Mouse (Mus musculus): Measurements from ENCODE around the gene Ctse. TPM values are rescaled to one million over a fixed set of nuclear protein-coding genes. Genes with fewer than 3 reads are reported as not detected.

Ctse gene
- polyA plus RNA-seq, 1 experiment from 2014 or later: 0.15 TPM

GRCm38 (mm10) chr1:131702094-131702766, 64.1 kb downstream of the Ctse start:
- H3K4me2 ChIP-seq: no peak overlapping the region
- H3K9me3 ChIP-seq: no peaks in the 10 kb centered on the region
- no peak overlapping the region for H3K9ac ChIP-seq (replicated peaks)
- H3K4me3 ChIP-seq (replicated peaks): no peak overlapping the region
- no peaks in the 10 kb centered on the region for H3K4me1 ChIP-seq (replicated peaks)
- no peak overlapping the region for H3K27ac ChIP-seq
- no peaks in the 10 kb centered on the region for H3K27me3 ChIP-seq
- 76% methylated on average over 8 of the region's 8 CpGs for WGBS
- no peak for ATAC-seq (ENCODE audit: insufficient number of reproducible peaks, insufficient read depth, low FRiP score, low TSS enrichment, low read depth)
- H3K36me3 ChIP-seq: no peaks in the 10 kb centered on the region

- ATAC-seq (ENCODE audit: insufficient number of reproducible peaks, insufficient read depth, low FRiP score, low TSS enrichment, low read depth): no peak
- H3K27me3 ChIP-seq: no peaks in the 10 kb centered on the region
- no peaks in the 10 kb centered on the region for H3K4me1 ChIP-seq (replicated peaks)
- no peak overlapping the region for H3K9ac ChIP-seq (replicated peaks)
- no peak overlapping the region for H3K4me3 ChIP-seq (replicated peaks)
- H3K4me2 ChIP-seq: no peak overlapping the region
- no peaks in the 10 kb centered on the region for H3K9me3 ChIP-seq
- WGBS: 77% methylated on average over 2 of the region's 2 CpGs
- no peaks in the 10 kb centered on the region for H3K36me3 ChIP-seq
- no peak overlapping the region for H3K27ac ChIP-seq
These were observed 65.4 kb downstream of the Ctse start for GRCm38 (mm10) chr1:131703482-131703881.

GRCm38 (mm10) chr1:131708338-131708737, 70.2 kb downstream of the Ctse start:
- H3K27ac ChIP-seq: no peak overlapping the region
- no peak overlapping the region for H3K4me3 ChIP-seq (replicated peaks)
- H3K4me1 ChIP-seq (replicated peaks): no peaks in the 10 kb centered on the region
- H3K36me3 ChIP-seq: no peaks in the 10 kb centered on the region
- H3K27me3 ChIP-seq: no peaks in the 10 kb centered on the region
- ATAC-seq (ENCODE audit: insufficient number of reproducible peaks, insufficient read depth, low FRiP score, low TSS enrichment, low read depth): no peak
- no peak overlapping the region for H3K4me2 ChIP-seq
- 30% methylated on average over 4 of the region's 4 CpGs for WGBS
- no peaks in the 10 kb centered on the region for H3K9me3 ChIP-seq
- no peak overlapping the region for H3K9ac ChIP-seq (replicated peaks)

- no peaks in the 10 kb centered on the region for H3K27me3 ChIP-seq
- H3K9ac ChIP-seq (replicated peaks): no peak overlapping the region
- 73% methylated on average over 10 of the region's 10 CpGs for WGBS
- no peak overlapping the region for H3K4me3 ChIP-seq (replicated peaks)
- no peak overlapping the region for H3K27ac ChIP-seq
- no peaks in the 10 kb centered on the region for H3K4me1 ChIP-seq (replicated peaks)
- no peak overlapping the region for H3K4me2 ChIP-seq
- ATAC-seq (ENCODE audit: insufficient number of reproducible peaks, insufficient read depth, low FRiP score, low TSS enrichment, low read depth): no peak
- no peaks in the 10 kb centered on the region for H3K36me3 ChIP-seq
- H3K9me3 ChIP-seq: no peaks in the 10 kb centered on the region
These were observed 73.4 kb downstream of the Ctse start for GRCm38 (mm10) chr1:131711518-131711917.

- 47% methylated on average over 2 of the region's 2 CpGs for WGBS
- no peak overlapping the region for H3K4me3 ChIP-seq (replicated peaks)
- no peak overlapping the region for H3K9ac ChIP-seq (replicated peaks)
- ATAC-seq (ENCODE audit: insufficient number of reproducible peaks, insufficient read depth, low FRiP score, low TSS enrichment, low read depth): no peak
- no peak overlapping the region for H3K4me2 ChIP-seq
- H3K4me1 ChIP-seq (replicated peaks): no peaks in the 10 kb centered on the region
- no peak overlapping the region for H3K27ac ChIP-seq
- no peaks in the 10 kb centered on the region for H3K9me3 ChIP-seq
- H3K27me3 ChIP-seq: no peaks in the 10 kb centered on the region
- H3K36me3 ChIP-seq: no peaks in the 10 kb centered on the region
These were observed 74.3 kb downstream of the Ctse start for GRCm38 (mm10) chr1:131712386-131712785.

GRCm38 (mm10) chr1:131714388-131715337, 76.6 kb downstream of the Ctse start:
- Histone ChIP-seq H3K4me2 (no peak overlapping the region), H3K9ac (replicated peaks) (no peak overlapping the region), H3K27ac (no peak overlapping the region), H3K9me3 (no peaks in the 10 kb centered on the region), H3K4me1 (replicated peaks) (no peaks in the 10 kb centered on the region), H3K4me3 (replicated peaks) (no peak overlapping the region), H3K27me3 (no peaks in the 10 kb centered on the region), H3K36me3 (no peaks in the 10 kb centered on the region)
- no peak for ATAC-seq (ENCODE audit: insufficient number of reproducible peaks, insufficient read depth, low FRiP score, low TSS enrichment, low read depth)
- WGBS: 69% methylated on average over 20 of the region's 20 CpGs

- H3K9me3 ChIP-seq: no peaks in the 10 kb centered on the region
- WGBS: 67% methylated on average over 16 of the region's 16 CpGs
- no peaks in the 10 kb centered on the region for H3K4me1 ChIP-seq (replicated peaks)
- H3K4me2 ChIP-seq: no peak overlapping the region
- H3K27me3 ChIP-seq: no peaks in the 10 kb centered on the region
- no peaks in the 10 kb centered on the region for H3K36me3 ChIP-seq
- no peak overlapping the region for H3K27ac ChIP-seq
- no peak overlapping the region for H3K4me3 ChIP-seq (replicated peaks)
- no peak overlapping the region for H3K9ac ChIP-seq (replicated peaks)
- no peak for ATAC-seq (ENCODE audit: insufficient number of reproducible peaks, insufficient read depth, low FRiP score, low TSS enrichment, low read depth)
These were observed 81.0 kb downstream of the Ctse start for GRCm38 (mm10) chr1:131718952-131719694.

GRCm38 (mm10) chr1:131721989-131722388, 83.9 kb downstream of the Ctse start:
- ATAC-seq (ENCODE audit: insufficient number of reproducible peaks, insufficient read depth, low FRiP score, low TSS enrichment, low read depth): no peak
- 92% methylated on average over 3 of the region's 3 CpGs for WGBS
- no peaks in the 10 kb centered on the region for H3K36me3 ChIP-seq

GRCm38 (mm10) chr1:131723549-131723948, 85.4 kb downstream of the Ctse start:
- Histone ChIP-seq H3K4me2 (no peak overlapping the region), H3K27me3 (no peaks in the 10 kb centered on the region), H3K36me3 (no peaks in the 10 kb centered on the region), H3K9ac (replicated peaks) (no peak overlapping the region), H3K4me1 (replicated peaks) (no peaks in the 10 kb centered on the region), H3K4me3 (replicated peaks) (no peak overlapping the region), H3K27ac (no peak overlapping the region), H3K9me3 (no peaks in the 10 kb centered on the region)
- ATAC-seq (ENCODE audit: insufficient number of reproducible peaks, insufficient read depth, low FRiP score, low TSS enrichment, low read depth): no peak
- 83% methylated on average over 4 of the region's 4 CpGs for WGBS

More at GRCm38 (mm10) chr1:131721989-131722388, 83.9 kb downstream of the Ctse start:
- H3K27me3 ChIP-seq: no peaks in the 10 kb centered on the region
- H3K27ac ChIP-seq: no peak overlapping the region
- no peak overlapping the region for H3K4me3 ChIP-seq (replicated peaks)
- no peaks in the 10 kb centered on the region for H3K9me3 ChIP-seq
- no peaks in the 10 kb centered on the region for H3K4me1 ChIP-seq (replicated peaks)
- H3K9ac ChIP-seq (replicated peaks): no peak overlapping the region
- H3K4me2 ChIP-seq: no peak overlapping the region

Measured in limb, embryonic 12.5 days (tissue).